16 mouse cellular contexts compared by ENCODE assay signal in genomic region chr14:99107631-99108187, GRCm38 (mm10).
"Had no signal": no experiment of that assay in that cellular context is flagged by ENCODE, and none has a peak within 500 bp of the region (broad histone marks: within the 10 kb centered on the region; RNA-seq: fewer than 3 reads in every experiment).

No protein-coding gene starts in this region.

- H3K27ac ChIP-seq: lung, embryonic 15.5 days; midbrain, embryonic 13.5 days; midbrain, embryonic 15.5 days; neural tube, embryonic 12.5 days had no signal

- H3K27me3 ChIP-seq: lung, embryonic 15.5 days; megakaryocyte, embryonic 14.5 days; midbrain, embryonic 13.5 days; midbrain, embryonic 15.5 days; neural tube, embryonic 12.5 days had no signal

- H3K4me3 ChIP-seq: lung, embryonic 15.5 days; megakaryocyte, embryonic 14.5 days; midbrain, embryonic 13.5 days; midbrain, embryonic 15.5 days; neural tube, embryonic 12.5 days had no signal

- H3K4me1 ChIP-seq: lung, embryonic 15.5 days; midbrain, embryonic 13.5 days; midbrain, embryonic 15.5 days; neural tube, embryonic 12.5 days had no signal

- DNase-seq: liver, postnatal 0 days; lung, adult 2 months; lung, postnatal 14 days; lung, postnatal 36 days; right cerebral cortex, postnatal 25 days; right cerebral cortex, postnatal 4 days; spleen, adult 18-20 months; thymus, adult 2 months; thymus, postnatal 36 days had no signal

- H3K9me3 ChIP-seq: lung, embryonic 15.5 days; megakaryocyte, embryonic 14.5 days; midbrain, embryonic 13.5 days; midbrain, embryonic 15.5 days; neural tube, embryonic 12.5 days had no signal

- H3K9ac ChIP-seq: liver, postnatal 0 days; lung, embryonic 15.5 days; midbrain, embryonic 13.5 days; midbrain, embryonic 15.5 days; neural tube, embryonic 12.5 days had no signal

- H3K4me2 ChIP-seq: lung, embryonic 15.5 days; midbrain, embryonic 11.5 days; midbrain, embryonic 13.5 days; midbrain, embryonic 15.5 days; neural tube, embryonic 12.5 days had no signal

- ATAC-seq: liver, postnatal 0 days; lung, postnatal 0 days; midbrain, embryonic 13.5 days; midbrain, embryonic 15.5 days had no signal
